Mouse (Mus musculus): ENCODE measurements around the gene Uba2.
"Not testable (repeated sequence)": the region's sequence is repeated elsewhere in the genome, so short reads cannot be mapped to it uniquely, and the experiment has no call there.

Gene Uba2

GRCm38 (mm10) chr7:34166850-34167249, 2.5 kb downstream of the Uba2 start:
- no peak for DNase-seq (ENCODE audit: low read depth, low spot score)

DNA sequence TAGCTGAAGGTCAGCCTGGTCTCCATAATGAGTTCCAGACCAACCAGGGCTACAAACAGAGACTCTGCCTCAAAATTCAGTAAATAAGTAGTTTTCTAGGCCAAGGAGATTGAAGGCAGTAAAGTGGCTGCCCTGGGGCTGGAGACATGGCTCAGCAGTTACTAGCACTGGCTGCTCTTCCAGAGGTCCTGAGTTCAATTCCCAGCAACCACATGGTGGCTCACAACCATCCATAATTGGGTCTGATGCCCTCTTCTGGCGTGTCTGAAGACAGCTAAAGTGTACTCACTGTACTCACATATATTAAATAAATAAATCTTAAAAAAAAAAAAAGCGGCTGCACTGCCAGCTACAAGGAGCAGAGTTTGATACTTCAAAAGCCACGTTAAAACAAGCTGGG, 3.4 kb downstream of the Uba2 start:
- DNase-seq (ENCODE audit: low read depth, low spot score): no peak

GRCm38 (mm10) chr7:34164671-34165070, 4.7 kb downstream of the Uba2 start:
- DNase-seq (ENCODE audit: low read depth, low spot score): no peak

- DNase-seq (ENCODE audit: low read depth, low spot score): no peak
Observed at GRCm38 (mm10) chr7:34159167-34159566, 10.2 kb downstream of the Uba2 start.

GRCm38 (mm10) chr7:34157994-34158393, 11.4 kb downstream of the Uba2 start:
- DNase-seq (ENCODE audit: low read depth, low spot score): no peak

- no peak for DNase-seq (ENCODE audit: low read depth, low spot score)
Observed at GRCm38 (mm10) chr7:34147193-34147592, 22.2 kb downstream of the Uba2 start.

GRCm38 (mm10) chr7:34141123-34141522, 28.3 kb downstream of the Uba2 start:
- peak; percentile 29 for DNase-seq (ENCODE audit: low read depth, low spot score)

DNA sequence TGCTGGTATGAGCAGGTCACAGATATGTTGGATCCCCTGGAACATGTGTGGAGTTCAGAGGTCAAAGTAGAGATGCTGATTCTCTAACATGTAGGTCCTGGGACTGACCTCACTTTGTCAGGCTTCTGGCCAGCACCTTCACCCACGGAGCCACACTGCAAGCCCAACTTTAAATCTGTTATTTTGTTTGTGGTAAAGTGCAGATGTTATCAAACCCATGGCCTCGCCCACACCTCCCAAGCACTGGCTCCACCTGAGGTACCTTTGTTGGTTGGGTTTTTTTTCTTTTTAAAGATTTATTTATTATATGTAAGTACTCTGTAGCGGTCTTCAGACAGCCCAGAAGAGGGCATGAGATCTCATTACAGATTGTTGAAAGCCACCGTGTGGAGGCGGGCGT, 29.9 kb downstream of the Uba2 start:
- DNase-seq (ENCODE audit: low read depth, low spot score): no peak

GRCm38 (mm10) chr7:34134336-34134735, 35.1 kb downstream of the Uba2 start:
- DNase-seq (ENCODE audit: low read depth, low spot score): no peak

DNA sequence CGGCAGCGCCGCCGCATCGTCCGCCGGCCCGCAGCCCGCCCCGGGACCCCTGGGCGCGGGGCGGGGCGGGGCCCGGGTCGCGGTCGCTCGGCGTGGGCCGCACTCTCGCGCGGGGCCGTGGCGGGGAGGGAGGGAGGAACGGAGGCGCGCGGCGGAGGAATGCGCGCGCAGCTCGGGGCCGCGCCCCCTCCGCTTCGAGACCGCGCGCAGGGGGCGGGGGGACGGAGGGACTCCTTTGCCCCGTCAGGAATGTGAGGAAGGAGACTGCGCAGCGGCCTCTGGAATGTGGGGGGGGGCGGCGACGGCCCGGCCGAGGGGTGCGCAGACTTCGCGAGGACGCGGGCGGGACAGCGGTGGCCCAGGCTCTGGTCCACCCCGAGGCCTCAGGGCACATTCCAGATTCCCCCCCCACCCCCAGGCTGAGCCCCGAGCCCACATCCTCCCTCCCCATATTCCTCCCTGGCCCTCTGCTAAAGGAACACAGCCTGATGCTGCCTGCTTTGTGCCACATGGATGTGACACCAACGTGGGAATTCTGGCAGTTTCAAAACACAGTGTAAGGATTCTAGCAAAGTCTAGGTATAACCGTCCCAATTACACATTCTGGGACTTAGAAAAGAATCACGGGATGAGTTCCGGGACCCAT, 36.2 kb downstream of the Uba2 start, which contains the start of gene Wtip:
Wtip (minus strand) TSS at position 152 of the 646 bp plus-strand sequence.
- no peak for DNase-seq (ENCODE audit: low read depth, low spot score)

GRCm38 (mm10) chr7:34132355-34133079, 36.9 kb downstream of the Uba2 start:
- DNase-seq (ENCODE audit: low read depth, low spot score): no peak

DNA sequence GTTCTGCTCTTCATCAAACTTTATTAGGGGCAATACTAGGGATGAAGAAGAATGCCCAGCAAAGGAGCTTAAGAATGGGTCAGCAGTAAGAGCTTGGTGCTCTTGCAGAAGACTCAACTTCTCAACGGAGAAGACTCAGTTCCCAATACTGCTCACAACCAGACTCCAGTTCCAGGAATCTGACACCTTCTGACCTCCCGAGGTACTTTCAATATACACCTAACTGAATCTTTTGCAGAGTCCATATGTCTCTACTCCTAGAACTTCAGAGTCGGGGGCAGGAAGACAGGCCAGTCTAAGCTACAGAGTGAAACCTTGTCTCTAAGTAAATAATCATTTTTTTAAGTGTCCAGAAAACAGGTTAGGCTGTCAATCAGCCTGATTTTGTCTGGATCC, 37.4 kb downstream of the Uba2 start:
- no peak for DNase-seq (ENCODE audit: low read depth, low spot score)

- DNase-seq (ENCODE audit: low read depth, low spot score): no peak
Observed at GRCm38 (mm10) chr7:34131118-34131517, 38.3 kb downstream of the Uba2 start.

DNA sequence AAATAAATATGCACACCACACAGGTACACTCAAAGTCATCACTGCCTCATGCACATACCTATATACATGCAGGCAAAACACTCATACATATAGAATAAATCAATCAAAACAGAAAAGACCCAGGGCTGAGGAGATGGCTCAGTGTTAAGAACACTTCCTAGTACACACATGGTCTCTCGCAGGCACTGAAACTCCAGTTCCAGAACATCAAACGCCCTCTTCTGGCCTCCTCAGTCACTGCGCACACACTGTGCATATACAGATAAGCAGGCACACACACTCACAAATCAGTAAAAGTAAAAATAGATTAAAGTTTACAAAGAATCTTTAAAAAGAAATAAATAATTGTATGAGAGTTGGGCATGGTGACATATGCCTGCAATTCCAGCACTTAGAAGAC, 43.1 kb downstream of the Uba2 start:
- DNase-seq (ENCODE audit: low read depth, low spot score): no peak

DNA sequence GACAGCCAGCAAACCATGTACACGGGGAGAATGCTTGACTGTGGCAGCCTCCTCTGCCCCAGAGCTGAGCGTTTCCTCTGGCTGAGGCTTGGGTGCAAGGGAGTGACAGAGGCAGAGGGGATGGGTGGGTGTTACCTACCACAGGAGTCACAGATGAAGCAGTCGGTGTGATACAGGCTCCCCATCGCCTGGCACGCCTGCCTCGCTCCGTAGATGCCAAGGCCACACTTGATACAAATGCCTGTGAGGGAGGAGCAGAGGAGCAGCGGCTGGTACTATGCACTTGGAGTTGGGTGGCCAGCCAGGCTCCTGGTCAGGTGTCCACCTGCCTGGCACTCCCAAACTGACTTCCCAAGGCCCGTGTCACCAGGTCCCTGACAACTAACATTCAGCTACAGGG, 44.1 kb downstream of the Uba2 start:
- no peak for DNase-seq (ENCODE audit: low read depth, low spot score)

DNA sequence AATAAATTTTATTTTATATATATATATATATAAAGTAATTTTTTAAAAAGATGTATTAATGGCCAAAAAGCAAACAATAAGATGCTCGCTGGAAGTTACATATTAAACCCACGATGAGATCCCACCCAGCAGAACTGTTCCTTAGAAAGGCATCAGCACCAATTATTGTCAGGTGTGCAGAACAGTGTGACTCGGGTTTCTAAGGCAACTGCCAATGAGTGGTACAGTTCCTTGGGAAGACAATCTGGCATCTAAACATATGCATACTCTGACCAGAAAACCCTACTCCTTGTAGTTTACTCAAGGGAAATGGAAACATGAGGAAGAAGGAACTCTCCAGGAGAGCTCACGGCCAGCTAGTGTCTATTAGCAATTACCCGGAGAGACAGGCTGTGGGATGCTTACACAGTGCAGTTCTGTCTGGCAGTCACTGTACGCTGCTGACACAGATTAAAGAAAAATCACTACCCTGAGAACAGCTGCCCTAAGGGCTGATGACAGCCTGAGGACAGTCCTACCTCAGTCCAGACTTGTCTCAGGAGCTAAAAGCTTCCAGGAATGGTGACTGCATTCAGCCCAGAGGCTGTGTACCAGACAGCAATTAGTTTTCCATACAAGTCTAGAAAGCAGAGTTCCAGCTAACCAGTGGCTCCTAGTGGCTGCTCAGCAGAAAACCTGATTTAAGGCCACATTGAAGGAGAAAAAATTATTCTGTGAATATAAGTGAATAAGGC, 46.2 kb downstream of the Uba2 start:
- peak; percentile 31 for DNase-seq (ENCODE audit: low read depth, low spot score)

- DNase-seq (ENCODE audit: low read depth, low spot score): not testable (repeated sequence)
Observed at GRCm38 (mm10) chr7:34120636-34121035, 48.8 kb downstream of the Uba2 start.

DNA sequence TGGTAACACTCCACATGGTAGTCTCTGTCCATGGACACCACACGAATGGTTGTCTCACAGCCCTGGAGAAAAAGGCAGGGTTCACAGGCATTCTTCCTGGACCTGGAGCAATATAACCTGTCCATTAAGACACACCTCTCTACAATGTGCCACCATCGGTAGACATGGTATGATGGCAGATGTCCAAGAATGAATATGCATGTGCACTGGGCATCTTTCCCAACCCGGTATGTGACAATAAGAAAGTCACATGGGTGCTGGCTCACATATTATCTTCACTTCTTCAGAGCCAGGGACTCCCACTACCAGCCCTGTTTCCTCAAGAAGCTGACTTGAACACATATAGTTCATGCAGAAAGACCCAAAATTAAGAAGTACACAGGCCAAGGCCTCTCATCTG, 52.8 kb downstream of the Uba2 start:
- no peak for DNase-seq (ENCODE audit: low read depth, low spot score)

DNA sequence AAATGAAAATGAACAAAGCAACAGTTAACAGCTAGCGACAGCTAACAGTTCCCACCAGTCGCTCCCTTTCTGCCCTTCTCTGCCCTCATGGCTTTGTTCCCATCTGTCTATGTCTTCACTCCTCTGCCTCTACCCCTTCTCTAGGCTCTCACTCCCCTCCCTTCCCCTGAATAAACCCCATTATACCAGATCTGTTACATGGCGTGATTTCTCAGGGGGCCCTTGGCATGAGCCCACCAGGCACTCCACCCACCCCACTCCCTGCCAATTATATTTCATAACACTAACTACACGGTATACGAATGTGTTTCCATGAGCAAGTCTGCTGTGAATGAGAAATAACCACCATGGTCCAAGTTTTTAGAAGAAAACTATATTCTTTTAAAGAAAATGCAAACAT, 60.2 kb downstream of the Uba2 start:
- DNase-seq (ENCODE audit: low read depth, low spot score): no peak

DNA sequence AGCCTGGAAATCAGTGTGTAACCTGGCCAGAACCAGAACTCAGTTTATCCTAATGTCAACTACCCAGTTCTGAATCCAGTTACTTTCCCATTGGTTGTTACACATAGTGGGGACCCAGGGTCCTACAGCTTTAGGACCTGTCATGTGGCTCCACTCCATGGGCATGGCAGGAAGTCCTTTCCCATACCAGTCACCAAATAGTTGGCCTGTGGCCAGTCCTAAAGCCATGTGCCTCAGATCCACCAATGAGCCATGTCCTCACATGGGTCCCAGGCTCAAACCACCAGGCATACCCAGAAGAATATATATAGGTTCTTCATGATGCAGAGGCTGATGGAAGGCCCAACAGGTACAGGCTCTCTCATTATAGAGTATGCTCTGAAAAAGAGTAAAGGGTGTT, 68.1 kb downstream of the Uba2 start:
- no peak for DNase-seq (ENCODE audit: low read depth, low spot score)

- no peak for DNase-seq (ENCODE audit: low read depth, low spot score)
Observed at GRCm38 (mm10) chr7:34100002-34100401, 69.4 kb downstream of the Uba2 start.

GRCm38 (mm10) chr7:34094911-34095481, 74.4 kb downstream of the Uba2 start, which contains the start of gene Scgb1b30:
Gene Scgb1b30, plus strand, starts transcription at chr7:34095431.
- no peak for DNase-seq (ENCODE audit: low read depth, low spot score)

Measured in telencephalon, adult 2 months (tissue).